Mouse (Mus musculus) telencephalon, adult 2 months (tissue): ENCODE measurements at regions not wholly inside any gene's neighbourhood (a gene's known extent, or its start where the extent isn't known, plus 50 kb on each side); places are given as distances from the start of the nearest gene placed in this dataset.
A peak's percentile ranks its signal among the peaks of the same experiment; 100 is the strongest.

Experiments used
- DNase-seq: peaks from one replicate; pipeline ENCODE4 v3.0.0-alpha.2; 2011; ENCODE audit warnings: low read depth, low spot score

GRCm38 (mm10) chr9:122566060-122566459 is 181.1 kb upstream of the Topaz1 start:
- no peak for DNase-seq

GRCm38 (mm10) chr9:122568691-122569441 is 178.3 kb upstream of the Topaz1 start:
- no peak for DNase-seq

- DNase-seq = no peak
Observed at GRCm38 (mm10) chr9:122569511-122570455, 177.4 kb upstream of the Topaz1 start.

- no peak for DNase-seq
Observed at GRCm38 (mm10) chr9:122571001-122571400, 176.1 kb upstream of the Topaz1 start.

- DNase-seq = no peak
Observed at GRCm38 (mm10) chr9:122571402-122572059, 175.6 kb upstream of the Topaz1 start.

GRCm38 (mm10) chr9:122572060-122572835 is 174.9 kb upstream of the Topaz1 start:
- DNase-seq = peak; percentile 92

- DNase-seq = no peak
Observed at GRCm38 (mm10) chr9:122572836-122573267, 174.3 kb upstream of the Topaz1 start.

GRCm38 (mm10) chr9:122585228-122585627 is 161.9 kb upstream of the Topaz1 start:
- DNase-seq = no peak

GRCm38 (mm10) chr9:122586421-122586820 is 160.7 kb upstream of the Topaz1 start:
- DNase-seq = no peak

GRCm38 (mm10) chr9:122586986-122587385 is 160.2 kb upstream of the Topaz1 start:
- DNase-seq = no peak

- DNase-seq = no peak
Observed at GRCm38 (mm10) chr9:122588246-122588645, 158.9 kb upstream of the Topaz1 start.

GRCm38 (mm10) chr9:122592820-122593615 is 154.1 kb upstream of the Topaz1 start:
- DNase-seq = no peak

GRCm38 (mm10) chr9:122595120-122595943 is 151.8 kb upstream of the Topaz1 start:
- no peak for DNase-seq

GRCm38 (mm10) chr9:122603106-122603505 is 144.0 kb upstream of the Topaz1 start:
- peak; percentile 76 for DNase-seq

- peak; percentile 87 for DNase-seq
Observed at GRCm38 (mm10) chr9:122609616-122610015, 137.5 kb upstream of the Topaz1 start.

GRCm38 (mm10) chr9:122610918-122611317 is 136.2 kb upstream of the Topaz1 start:
- DNase-seq = peak; percentile 88

- DNase-seq = no peak
Observed at GRCm38 (mm10) chr9:122614579-122615252, 132.4 kb upstream of the Topaz1 start.

- no peak for DNase-seq
Observed at GRCm38 (mm10) chr9:122615351-122615750, 131.8 kb upstream of the Topaz1 start.

- no peak for DNase-seq
Observed at GRCm38 (mm10) chr9:122617793-122618192, 129.4 kb upstream of the Topaz1 start.
